Mouse (Mus musculus): Measurements from ENCODE around the gene Krt13. TPM values are rescaled to one million over a fixed set of nuclear protein-coding genes. Genes with fewer than 3 reads are reported as not detected.

Gene Krt13
- 0.22 TPM in 1 of 2 replicates, not detected in the other for polyA plus RNA-seq (2015; fragmentation: Nextera tagmentation; extraction: Ambion mirVana)

GRCm38 (mm10) chr11:100121466-100121865, at the start of gene Krt13:
TSS of gene Krt13 (minus strand) at chr11:100121566.
- no peak within 1 kb of the TSS for H3K4me3 ChIP-seq (replicated peaks)
- H3K9ac ChIP-seq (replicated peaks), result no peak within 1 kb of the TSS
- no peaks in the 10 kb centered on the region for H3K27me3 ChIP-seq
- no peak within 1 kb of the TSS for H3K4me2 ChIP-seq (replicated peaks)
- ATAC-seq, result no peak
- no peaks in the 10 kb centered on the region for H3K36me3 ChIP-seq
- WGBS, result 78% methylated on average over 3 of the region's 3 CpGs
- no peaks in the 10 kb centered on the region for H3K4me1 ChIP-seq (replicated peaks)
- H3K9me3 ChIP-seq, result no peaks in the 10 kb centered on the region
- no peak within 1 kb of the TSS for H3K27ac ChIP-seq

- 35% methylated on average over 14 of the region's 14 CpGs for WGBS
- no peak overlapping the region for H3K9ac ChIP-seq (replicated peaks)
- no peak overlapping the region for H3K4me3 ChIP-seq (replicated peaks)
- no peaks in the 10 kb centered on the region for H3K9me3 ChIP-seq
- H3K27me3 ChIP-seq, result no peaks in the 10 kb centered on the region
- H3K4me1 ChIP-seq (replicated peaks), result no peaks in the 10 kb centered on the region; the same call in 1 of the 2 replicates
- ATAC-seq, result peak; percentile 60
- H3K36me3 ChIP-seq, result no peaks in the 10 kb centered on the region
- H3K4me2 ChIP-seq (replicated peaks), result no peak overlapping the region
- no peak overlapping the region for H3K27ac ChIP-seq
Observed at GRCm38 (mm10) chr11:100168765-100169762, 47.7 kb upstream of the Krt13 start.

- Histone ChIP-seq H3K9ac (replicated peaks) (no peak overlapping the region), H3K9me3 (no peaks in the 10 kb centered on the region), H3K4me3 (replicated peaks) (no peak overlapping the region), H3K4me2 (replicated peaks) (no peak overlapping the region), H3K4me1 (replicated peaks) (no peaks in the 10 kb centered on the region; the same call in 1 of the 2 replicates), H3K36me3 (no peaks in the 10 kb centered on the region), H3K27ac (no peak overlapping the region), H3K27me3 (no peaks in the 10 kb centered on the region)
- 0 out of 2 replicates have a peak, but pooled peaks have one; percentile 24 for ATAC-seq
- 87% methylated on average over 8 of the region's 8 CpGs for WGBS
Observed at GRCm38 (mm10) chr11:100168071-100168470, 46.7 kb upstream of the Krt13 start.

GRCm38 (mm10) chr11:100164392-100164791, 43.0 kb upstream of the Krt13 start:
- ATAC-seq, result no peak
- WGBS, result 70% methylated on average over 7 of the region's 7 CpGs

GRCm38 (mm10) chr11:100157908-100158477, 36.6 kb upstream of the Krt13 start:
- Histone ChIP-seq H3K27ac (no peak overlapping the region), H3K27me3 (no peaks in the 10 kb centered on the region), H3K36me3 (no peaks in the 10 kb centered on the region), H3K9ac (replicated peaks) (no peak overlapping the region), H3K4me2 (replicated peaks) (no peak overlapping the region), H3K4me3 (replicated peaks) (no peak overlapping the region), H3K4me1 (replicated peaks) (no peaks in the 10 kb centered on the region), H3K9me3 (no peaks in the 10 kb centered on the region)
- no peak for ATAC-seq
- WGBS, result 71% methylated on average over 6 of the region's 6 CpGs

More at GRCm38 (mm10) chr11:100164392-100164791, 43.0 kb upstream of the Krt13 start:
- Histone ChIP-seq H3K4me3 (replicated peaks) (no peak overlapping the region), H3K36me3 (no peaks in the 10 kb centered on the region), H3K27me3 (no peaks in the 10 kb centered on the region), H3K4me1 (replicated peaks) (no peaks in the 10 kb centered on the region; the same call in 1 of the 2 replicates), H3K9me3 (no peaks in the 10 kb centered on the region), H3K9ac (replicated peaks) (no peak overlapping the region), H3K27ac (no peak overlapping the region), H3K4me2 (replicated peaks) (no peak overlapping the region)

GRCm38 (mm10) chr11:100157331-100157730, 36.0 kb upstream of the Krt13 start:
- WGBS, result 84% methylated on average over 3 of the region's 3 CpGs
- H3K27ac ChIP-seq, result no peak overlapping the region
- no peak for ATAC-seq
- no peak overlapping the region for H3K4me3 ChIP-seq (replicated peaks)
- no peaks in the 10 kb centered on the region for H3K36me3 ChIP-seq
- no peak overlapping the region for H3K4me2 ChIP-seq (replicated peaks)
- no peaks in the 10 kb centered on the region for H3K4me1 ChIP-seq (replicated peaks)
- H3K9ac ChIP-seq (replicated peaks), result no peak overlapping the region
- no peaks in the 10 kb centered on the region for H3K9me3 ChIP-seq
- no peaks in the 10 kb centered on the region for H3K27me3 ChIP-seq

- Histone ChIP-seq H3K36me3 (no peaks in the 10 kb centered on the region), H3K27ac (no peak overlapping the region), H3K9me3 (no peaks in the 10 kb centered on the region), H3K4me3 (replicated peaks) (no peak overlapping the region), H3K9ac (replicated peaks) (no peak overlapping the region), H3K4me1 (replicated peaks) (no peaks in the 10 kb centered on the region), H3K4me2 (replicated peaks) (no peak overlapping the region), H3K27me3 (no peaks in the 10 kb centered on the region)
- WGBS, result 79% methylated on average over 8 of the region's 8 CpGs
- ATAC-seq, result no peak
Observed at GRCm38 (mm10) chr11:100155497-100156255, 34.3 kb upstream of the Krt13 start.

- peaks cover 10% of the 10 kb centered on the region for H3K4me1 ChIP-seq (replicated peaks)
- no peak within 1 kb of the TSS for H3K9ac ChIP-seq (replicated peaks)
- no peak within 1 kb of the TSS for H3K27ac ChIP-seq
- H3K36me3 ChIP-seq, result no peaks in the 10 kb centered on the region
- 43% methylated on average over 9 of the region's 9 CpGs for WGBS
- ATAC-seq, result no peak
- H3K4me2 ChIP-seq (replicated peaks), result no peak within 1 kb of the TSS
- no peaks in the 10 kb centered on the region for H3K9me3 ChIP-seq
- H3K27me3 ChIP-seq, result peaks cover 35% of the 10 kb centered on the region
- H3K4me3 ChIP-seq (replicated peaks), result no peak within 1 kb of the TSS
Observed at GRCm38 (mm10) chr11:100148615-100149330, 27.4 kb upstream of the Krt13 start, which contains the start of gene Krt19. TSS of gene Krt19 (minus strand) at chr11:100148665.

GRCm38 (mm10) chr11:100147566-100148353, 26.4 kb upstream of the Krt13 start:
- ATAC-seq, result no peak
- Histone ChIP-seq H3K4me1 (replicated peaks) (peaks cover 10% of the 10 kb centered on the region), H3K27me3 (peaks cover 36% of the 10 kb centered on the region), H3K9ac (replicated peaks) (no peak overlapping the region), H3K27ac (no peak overlapping the region), H3K4me3 (replicated peaks) (no peak overlapping the region), H3K9me3 (no peaks in the 10 kb centered on the region), H3K4me2 (replicated peaks) (no peak overlapping the region), H3K36me3 (no peaks in the 10 kb centered on the region)
- WGBS, result 74% methylated on average over 5 of the region's 5 CpGs

GRCm38 (mm10) chr11:100145858-100146560, 24.6 kb upstream of the Krt13 start:
- Histone ChIP-seq H3K36me3 (no peaks in the 10 kb centered on the region), H3K4me1 (replicated peaks) (peaks cover 10% of the 10 kb centered on the region), H3K9ac (replicated peaks) (no peak overlapping the region), H3K27ac (no peak overlapping the region), H3K4me3 (replicated peaks) (peak overlapping the region; percentile 23), H3K4me2 (replicated peaks) (peak overlapping the region; percentile 50), H3K27me3 (peaks cover 36% of the 10 kb centered on the region), H3K9me3 (no peaks in the 10 kb centered on the region)
- WGBS, result 4% methylated on average over 13 of the region's 13 CpGs
- no peak for ATAC-seq

Measured in midbrain, embryonic 13.5 days (tissue).